Mouse (Mus musculus) hindbrain, postnatal 0 days (tissue): Measurements from ENCODE around the gene Qrsl1. TPM values are rescaled to one million over a fixed set of nuclear protein-coding genes. Genes with fewer than 3 reads are reported as not detected.
A peak's percentile ranks its signal among the peaks of the same experiment; 100 is the strongest.

Experiments used
- ATAC-seq: fragments of 200-750 bp; cut with Nextera tagmentation; 2 replicates; pipeline ENCODE4 v1.8.0; 2017; ENCODE audit warnings: mild to moderate bottlenecking, moderate TSS enrichment, moderate library complexity
- DNase-seq: peaks from one replicate; pipeline ENCODE4 v3.0.0-alpha.2; 2015; ENCODE audit warnings: low spot score
- H3K27ac ChIP-seq: fragments of 300-500 bp; sonication (generic); 2 replicates; pipeline ENCODE4 v1.5.1; 2014; ENCODE audit warnings: mild to moderate bottlenecking
- H3K27me3 ChIP-seq: fragments of 300-500 bp; sonication (generic); 2 replicates; pipeline ENCODE4 v1.6.1; 2014; ENCODE audit warnings: low read length, mixed read lengths; ENCODE audit not compliant: insufficient read depth
- H3K36me3 ChIP-seq: fragments of 300-500 bp; sonication (generic); 2 replicates; pipeline ENCODE4 v1.6.1; 2014; ENCODE audit warnings: low read length, mixed read lengths; ENCODE audit not compliant: insufficient read depth
- H3K4me1 ChIP-seq: fragments of 300-500 bp; sonication (generic); 2 replicates; pipeline ENCODE4 v1.6.1; 2014; ENCODE audit warnings: antibody characterized with exemption, low read length, mixed read lengths; ENCODE audit not compliant: insufficient read depth
- H3K4me2 ChIP-seq: fragments of 300-500 bp; sonication (generic); 2 replicates; pipeline ENCODE4 v1.6.1; 2014; ENCODE audit warnings: low read depth, mild to moderate bottlenecking, low read length, moderate library complexity, mixed read lengths
- H3K4me3 ChIP-seq: fragments of 300-500 bp; sonication (generic); 2 replicates; pipeline ENCODE4 v1.5.1; 2014; ENCODE audit warnings: low read length
- H3K9ac ChIP-seq: fragments of 300-500 bp; sonication (generic); replicated peaks from 2 replicates; pipeline ENCODE4 v1.6.1; 2014; ENCODE audit warnings: mild to moderate bottlenecking, low read length, moderate library complexity, mixed read lengths
- H3K9me3 ChIP-seq: fragments of 300-500 bp; sonication (generic); 2 replicates; pipeline ENCODE4 v1.6.1; 2016; ENCODE audit warnings: low read length, mixed read lengths
- CTCF ChIP-seq: IDR thresholded peaks from 2 replicates; pipeline ENCODE4 v1.5.1; 2016; ENCODE audit warnings: antibody characterized with exemption, control low read depth, low read depth
- WGBS: fragments of 180-500 bp; shearing (Covaris S2); extraction: QIAGEN DNeasy Blood & Tissue Kit; methylation state at CpG from one replicate; pipeline ENCODE4 v1.1.7; 2014; 5-methylcytosine and 5-hydroxymethylcytosine counted together
- polyA plus RNA-seq: library from polyadenylated mRNA; unstranded; fragments of >200 nt; fragmentation: Nextera tagmentation; extraction: Ambion mirVana; gene quantifications from 2 replicates; pipeline ENCODE4 v1.2.1, GENCODE M21; 2015
- total RNA-seq: library from RNA; depleted of rRNA; stranded (reverse); fragments of >200 nt; gene quantifications from 2 replicates; pipeline ENCODE4 v1.2.3, GENCODE M21; 2014

Gene Qrsl1
- total and polyA plus RNA-seq, 2 experiments from 2014 or later, result 19.0 to 20.1 TPM

- Histone ChIP-seq H3K36me3 (no peaks in the 10 kb centered on the region; the same call in 1 of the 2 replicates), H3K27ac (no peak overlapping the region), H3K4me2 (no peak overlapping the region), H3K4me3 (no peak overlapping the region), H3K4me1 (no peaks in the 10 kb centered on the region), H3K27me3 (no peaks in the 10 kb centered on the region), H3K9me3 (no peaks in the 10 kb centered on the region), H3K9ac (no peak overlapping the region)
- no peak for ATAC-seq
- WGBS, result 82% methylated on average over 12 of the region's 12 CpGs
- no peak for DNase-seq
- TF ChIP-seq CTCF, result no peak
These were observed 8.7 kb upstream of the Qrsl1 start for GRCm38 (mm10) chr10:43910032-43910872.

GRCm38 (mm10) chr10:43904569-43904968 is 3.0 kb upstream of the Qrsl1 start:
- no peak overlapping the region for H3K4me2 ChIP-seq
- H3K27ac ChIP-seq, result no peak overlapping the region
- no peak for DNase-seq
- no peak overlapping the region for H3K4me3 ChIP-seq
- WGBS, result 93% methylated on average over 1 of the region's 1 CpGs
- H3K4me1 ChIP-seq, result peaks cover 7% of the 10 kb centered on the region
- no peaks in the 10 kb centered on the region for H3K27me3 ChIP-seq
- no peaks in the 10 kb centered on the region for H3K9me3 ChIP-seq
- H3K9ac ChIP-seq, result no peak overlapping the region
- no peak for TF ChIP-seq CTCF
- no peak for ATAC-seq
- no peaks in the 10 kb centered on the region for H3K36me3 ChIP-seq

- 8% methylated on average over 30 of the region's 30 CpGs for WGBS
- Histone ChIP-seq H3K4me3 (peak overlapping the region; percentile 83), H3K36me3 (no peaks in the 10 kb centered on the region), H3K4me2 (peak overlapping the region; percentile 84), H3K27me3 (no peaks in the 10 kb centered on the region), H3K9me3 (no peaks in the 10 kb centered on the region), H3K27ac (peak overlapping the region; percentile 66), H3K9ac (peak overlapping the region; percentile 66), H3K4me1 (peaks cover 7% of the 10 kb centered on the region)
- DNase-seq, result peak; percentile 56
- no peak; the same call in 1 of the 2 replicates for ATAC-seq
- no peak; the same call in 1 of the 2 replicates for TF ChIP-seq CTCF
These were observed 518 bp downstream of the Qrsl1 start for GRCm38 (mm10) chr10:43900883-43901570.

GRCm38 (mm10) chr10:43898276-43898675 is 3.3 kb downstream of the Qrsl1 start:
- Histone ChIP-seq H3K27ac (no peak overlapping the region), H3K27me3 (no peaks in the 10 kb centered on the region), H3K9me3 (no peaks in the 10 kb centered on the region), H3K36me3 (no peaks in the 10 kb centered on the region; the same call in 1 of the 2 replicates), H3K4me1 (peaks cover 7% of the 10 kb centered on the region), H3K9ac (no peak overlapping the region), H3K4me2 (no peak overlapping the region), H3K4me3 (no peak overlapping the region)
- no peak for TF ChIP-seq CTCF
- WGBS, result 91% methylated on average over 7 of the region's 7 CpGs
- ATAC-seq (no peak), DNase-seq (no peak)

DNA sequence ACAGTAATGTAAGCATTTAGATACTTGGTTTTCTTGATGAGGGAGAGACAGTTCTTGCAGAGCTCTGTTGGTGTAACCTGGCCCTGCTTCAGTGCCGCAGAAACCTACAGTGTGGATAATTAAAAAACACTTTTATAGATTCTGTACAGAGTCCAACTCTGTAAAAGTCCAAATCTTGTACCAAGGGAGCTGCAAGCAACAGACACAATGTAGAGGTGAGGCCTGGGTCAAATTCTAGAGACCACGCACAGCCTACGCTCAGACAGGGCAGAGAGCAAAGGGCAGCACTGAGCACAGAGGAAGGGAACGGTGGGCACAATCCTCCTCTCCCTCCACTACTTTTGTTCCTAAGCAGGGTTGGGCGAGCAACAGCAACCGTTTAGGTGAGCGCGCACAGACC is 5.5 kb downstream of the Qrsl1 start:
- no peak overlapping the region for H3K9ac ChIP-seq
- WGBS, result 93% methylated on average over 8 of the region's 8 CpGs

GRCm38 (mm10) chr10:43892971-43893370 is 8.6 kb downstream of the Qrsl1 start:
- no peak for ATAC-seq
- TF ChIP-seq CTCF, result no peak
- no peaks in the 10 kb centered on the region; the same call in 1 of the 2 replicates for H3K36me3 ChIP-seq
- no peaks in the 10 kb centered on the region for H3K9me3 ChIP-seq
- no peaks in the 10 kb centered on the region for H3K4me1 ChIP-seq
- DNase-seq, result no peak
- H3K4me3 ChIP-seq, result no peak overlapping the region
- no peaks in the 10 kb centered on the region for H3K27me3 ChIP-seq
- no peak overlapping the region for H3K27ac ChIP-seq
- no peak overlapping the region for H3K4me2 ChIP-seq
- H3K9ac ChIP-seq, result no peak overlapping the region
- 93% methylated on average over 4 of the region's 4 CpGs for WGBS

More for the DNA sequence above, 5.5 kb downstream of the Qrsl1 start:
- no peak for TF ChIP-seq CTCF
- no peak overlapping the region for H3K4me3 ChIP-seq
- H3K27me3 ChIP-seq, result no peaks in the 10 kb centered on the region
- H3K36me3 ChIP-seq, result no peaks in the 10 kb centered on the region; the same call in 1 of the 2 replicates
- no peaks in the 10 kb centered on the region for H3K4me1 ChIP-seq
- no peak overlapping the region for H3K27ac ChIP-seq
- no peaks in the 10 kb centered on the region for H3K9me3 ChIP-seq
- H3K4me2 ChIP-seq, result no peak overlapping the region
- DNase-seq, result no peak
- no peak for ATAC-seq
